Mouse (Mus musculus): ENCODE data around the gene Scube2.

Scube2 gene

DNA sequence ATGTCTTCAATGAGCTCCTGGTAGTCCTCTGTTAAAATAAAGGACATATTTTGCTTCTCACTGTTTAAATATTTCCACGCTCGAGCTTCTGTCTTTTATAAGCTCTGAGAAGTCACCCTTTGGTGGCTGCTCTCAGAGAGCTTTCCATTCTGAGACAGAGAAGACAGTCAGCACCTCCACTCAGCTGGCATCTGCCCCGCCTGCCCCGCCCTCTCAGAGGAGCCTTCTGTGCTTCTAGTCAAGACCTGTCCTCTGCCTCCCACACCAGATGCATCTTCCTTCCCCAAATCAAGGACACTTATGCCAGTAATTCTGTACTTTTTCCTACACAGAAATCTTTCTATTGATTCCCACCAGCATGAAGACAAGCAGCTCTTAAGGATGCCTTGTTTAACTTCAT is 64.9 kb downstream of the Scube2 start:
- no peak for DNase-seq (ENCODE audit: low read depth in 2 of 2, low spot score in 2 of 2)

GRCm38 (mm10) chr7:109799168-109799567 is 66.3 kb downstream of the Scube2 start:
- DNase-seq (ENCODE audit: low read depth in 2 of 2, low spot score in 2 of 2) = no peak

DNA sequence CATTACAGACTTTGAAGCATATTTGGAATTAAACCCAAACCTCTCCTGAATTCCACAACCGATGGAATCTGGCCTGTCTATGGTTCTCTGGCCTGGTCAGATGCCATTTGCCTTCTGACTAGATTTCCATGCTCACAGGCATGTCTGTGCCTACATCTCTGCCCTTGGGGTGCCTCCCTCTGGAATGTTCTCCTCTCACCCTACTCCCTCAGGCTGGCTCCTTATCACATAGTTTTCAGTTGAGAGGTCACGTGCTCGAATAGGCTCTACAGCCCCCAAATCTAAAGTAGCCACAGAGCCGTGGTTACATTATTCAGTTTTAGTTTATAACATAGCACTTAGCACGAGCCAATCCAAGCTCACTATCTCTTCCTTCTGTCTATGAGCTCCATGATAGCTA is 69.9 kb downstream of the Scube2 start:
- no peak for DNase-seq (ENCODE audit: low read depth in 2 of 2, low spot score in 2 of 2)

DNA sequence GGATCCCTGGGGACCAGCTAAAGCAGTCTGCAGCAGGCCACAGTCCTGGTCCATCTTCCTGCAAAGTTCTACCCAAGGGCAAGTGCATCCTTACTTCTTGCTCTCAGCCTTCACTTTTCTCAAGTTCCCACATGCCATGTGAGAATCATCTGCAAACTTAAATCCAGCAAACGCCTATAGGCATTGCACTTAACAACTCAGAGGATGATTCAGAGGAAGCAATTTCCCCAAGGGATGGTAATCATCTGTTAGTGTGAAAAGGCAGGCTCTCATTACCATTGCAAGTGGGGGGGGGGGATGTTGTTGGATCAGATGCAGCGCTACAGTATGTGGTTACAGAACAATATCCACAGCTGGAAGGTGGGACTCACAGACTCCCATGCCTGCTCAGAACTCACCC is 70.9 kb downstream of the Scube2 start:
- no peak for DNase-seq (ENCODE audit: low read depth in 2 of 2, low spot score in 2 of 2)

GRCm38 (mm10) chr7:109792759-109793158 is 72.7 kb downstream of the Scube2 start:
- DNase-seq (ENCODE audit: low read depth in 2 of 2, low spot score in 2 of 2) = peak; percentile 29 to 68

DNA sequence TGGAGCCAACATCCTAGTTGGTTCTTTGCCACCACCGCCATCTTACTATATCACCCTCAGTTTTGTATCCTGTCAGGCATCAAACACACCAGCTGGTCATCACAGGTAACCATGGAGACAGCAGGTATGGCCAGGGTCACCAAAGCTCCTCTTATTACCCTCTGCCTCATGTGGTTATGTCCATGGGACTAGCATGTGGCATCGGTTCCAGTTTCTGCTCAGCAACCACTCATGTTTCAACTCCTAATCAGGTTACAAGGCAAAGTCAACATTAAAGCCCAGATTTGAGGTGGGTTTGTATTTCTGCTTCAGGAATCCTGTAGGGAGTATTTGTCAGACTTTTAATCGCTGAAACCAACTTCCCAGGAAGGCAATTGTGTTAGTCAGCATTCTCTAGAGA is 74.7 kb downstream of the Scube2 start:
- DNase-seq (ENCODE audit: low read depth in 2 of 2, low spot score in 2 of 2) = no peak

DNA sequence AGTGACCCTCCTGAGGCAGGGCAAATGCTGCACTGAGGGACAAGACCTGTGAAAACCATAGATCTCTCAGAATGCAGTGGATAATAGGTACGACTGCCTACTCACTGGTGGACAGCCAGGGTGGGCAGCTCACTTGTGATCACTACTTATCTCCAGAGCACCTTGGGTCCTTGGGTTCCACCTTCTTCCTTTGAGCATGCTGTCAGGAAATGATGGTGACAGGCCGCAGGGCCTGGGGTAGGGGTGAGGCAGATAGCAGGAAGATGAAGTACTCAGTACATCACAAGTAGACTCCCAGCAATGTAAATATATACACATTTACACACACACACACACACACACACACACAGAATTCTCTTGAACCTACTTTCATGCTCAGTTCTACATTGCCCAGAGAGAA is 77.6 kb downstream of the Scube2 start:
- no peak for DNase-seq (ENCODE audit: low read depth in 2 of 2, low spot score in 2 of 2)

DNA sequence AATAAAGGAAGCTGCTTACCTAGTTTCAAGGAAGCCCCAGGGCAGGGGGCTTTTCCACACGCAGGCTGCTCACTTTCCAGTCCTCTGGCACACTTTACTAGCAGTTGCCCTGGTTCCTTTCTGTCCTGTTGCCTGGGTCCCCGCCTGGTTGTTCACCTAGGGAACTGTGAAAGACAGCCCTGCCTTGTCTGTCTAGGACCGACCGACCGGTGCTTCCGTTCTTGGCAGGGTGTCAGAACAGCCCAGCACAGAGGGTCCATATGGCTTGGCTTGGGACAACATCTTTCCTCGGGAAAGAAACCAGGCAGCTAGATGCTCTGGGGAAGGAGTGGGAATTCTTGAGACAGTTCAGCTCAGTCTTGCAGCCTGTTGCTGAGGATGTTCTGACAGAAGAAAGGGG is 82.2 kb downstream of the Scube2 start:
- no peak for DNase-seq (ENCODE audit: low read depth in 2 of 2, low spot score in 2 of 2)

- DNase-seq (ENCODE audit: low read depth in 2 of 2, low spot score in 2 of 2) = peak; percentile 22 to 42
Measured at GRCm38 (mm10) chr7:109781470-109782203, 83.8 kb downstream of the Scube2 start, which contains the start of gene Nrip3. Gene Nrip3 (minus strand): TSS chr7:109782025.

DNA sequence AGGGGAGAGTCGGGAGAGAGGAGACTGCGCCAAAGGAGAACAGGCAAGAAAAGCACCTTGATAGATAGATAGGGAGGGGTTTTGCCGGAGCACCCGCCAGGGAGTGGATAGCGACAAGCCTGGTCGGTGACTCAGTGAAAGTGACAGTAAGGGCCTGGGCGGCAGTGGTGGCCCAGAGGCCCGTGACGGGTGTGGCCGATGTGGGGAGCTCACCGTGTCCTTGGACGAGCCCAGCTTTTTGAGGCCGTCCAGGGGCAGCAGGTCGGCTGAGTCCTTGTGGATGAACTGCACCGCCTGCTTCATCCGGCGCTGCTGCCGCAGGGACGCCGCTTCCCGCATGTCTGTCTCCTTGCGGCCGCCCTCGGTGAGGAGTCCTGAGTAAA is 84.4 kb downstream of the Scube2 start:
- DNase-seq (ENCODE audit: low read depth in 2 of 2, low spot score in 2 of 2) = peak in 1 of 2 experiments; percentile 21

DNA sequence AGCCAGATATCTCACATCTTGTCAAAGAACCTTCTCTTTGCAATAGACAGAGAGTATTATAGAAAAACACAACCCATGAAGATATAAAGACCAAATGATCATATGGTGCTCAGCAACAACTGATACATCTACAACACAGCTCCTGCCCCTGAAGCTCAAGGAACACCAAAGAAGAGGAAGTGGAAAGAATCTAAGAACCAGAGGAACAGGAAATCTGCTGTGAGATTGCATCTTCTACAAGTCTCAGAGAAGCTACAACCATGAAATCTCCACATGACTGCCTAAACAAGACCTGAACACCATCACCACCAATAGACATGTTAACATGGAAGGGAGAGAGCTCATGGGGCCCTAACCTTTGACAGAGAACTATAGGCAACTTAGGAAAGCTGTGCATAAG is 93.2 kb downstream of the Scube2 start:
- no peak for DNase-seq (ENCODE audit: low read depth in 2 of 2, low spot score in 2 of 2)

- peak; percentile 13 to 28 for DNase-seq (ENCODE audit: low read depth in 2 of 2, low spot score in 2 of 2)
Measured at GRCm38 (mm10) chr7:109768699-109769383, 96.6 kb downstream of the Scube2 start.

DNA sequence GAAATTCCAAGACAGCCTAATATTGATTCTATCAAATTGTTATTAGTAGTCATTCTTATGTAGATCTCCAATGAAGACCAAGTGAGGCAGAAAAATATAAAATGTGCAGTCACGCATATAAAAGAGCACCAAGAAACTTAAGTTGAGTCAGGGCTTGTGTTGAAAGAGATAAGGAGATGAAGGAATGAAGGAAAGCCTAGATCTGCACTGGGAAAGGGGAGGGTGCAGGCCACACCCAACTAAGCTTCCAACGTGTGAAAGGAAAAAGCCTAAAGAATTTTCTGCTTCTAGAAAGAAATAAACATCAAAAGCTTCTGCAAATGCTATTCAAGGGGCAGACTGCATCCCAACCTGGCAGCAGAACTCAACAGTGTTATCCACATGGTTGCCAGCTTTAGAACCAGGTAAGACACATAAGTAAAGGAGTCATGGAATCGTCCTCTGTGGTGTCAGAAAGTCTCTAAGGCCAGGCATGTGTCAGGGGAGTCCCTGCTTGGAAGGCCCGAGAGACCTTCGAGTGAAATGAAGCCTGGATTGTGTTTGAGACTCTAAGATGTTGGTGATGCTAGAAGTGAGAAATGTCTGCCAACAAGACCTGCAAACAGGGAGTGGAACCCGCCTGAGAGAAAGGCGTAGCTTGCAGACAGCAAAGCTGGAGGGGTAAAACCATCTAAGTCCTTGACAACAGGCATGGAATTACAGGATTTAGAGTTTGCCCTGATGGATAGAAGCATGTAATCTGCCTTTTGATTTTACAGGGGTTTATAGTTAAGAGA is 97.7 kb downstream of the Scube2 start:
- DNase-seq (ENCODE audit: low read depth in 2 of 2, low spot score in 2 of 2) = no peak

DNA sequence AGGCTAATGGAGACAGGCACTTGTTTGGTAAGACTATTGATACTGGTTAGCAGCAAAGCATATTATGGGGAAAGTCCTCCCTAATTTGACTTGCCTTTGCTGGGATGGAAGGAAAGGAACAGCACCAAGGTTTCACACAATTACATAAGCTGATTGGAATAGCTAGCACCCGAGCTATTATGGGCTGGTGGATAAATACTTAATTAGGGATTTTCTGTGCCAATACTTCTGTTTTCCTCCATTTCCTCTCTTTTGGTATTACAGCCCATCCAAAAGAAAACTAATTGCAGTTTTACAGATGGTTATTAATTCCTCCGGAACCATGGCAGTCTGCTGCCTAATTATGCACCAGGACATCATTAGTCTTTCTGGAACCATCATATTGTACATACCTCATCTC is 101.5 kb downstream of the Scube2 start:
- no peak for DNase-seq (ENCODE audit: low read depth in 2 of 2, low spot score in 2 of 2)

GRCm38 (mm10) chr7:109756291-109756690 is 109.2 kb downstream of the Scube2 start:
- no peak for DNase-seq (ENCODE audit: low read depth in 2 of 2, low spot score in 2 of 2)

GRCm38 (mm10) chr7:109754034-109754433 is 111.4 kb downstream of the Scube2 start:
- no peak for DNase-seq (ENCODE audit: low read depth in 2 of 2, low spot score in 2 of 2)

GRCm38 (mm10) chr7:109752008-109752925 is 113.2 kb downstream of the Scube2 start, which contains the start of gene Tmem9b:
Gene Tmem9b (minus strand): TSS chr7:109752875.
- DNase-seq (ENCODE audit: low read depth in 2 of 2, low spot score in 2 of 2) = peak; percentile 64 to 69

GRCm38 (mm10) chr7:109751427-109752007 is 114.0 kb downstream of the Scube2 start:
- no peak for DNase-seq (ENCODE audit: low read depth in 2 of 2, low spot score in 2 of 2)
